Mouse (Mus musculus): ENCODE measurements around the gene Dst.

Gene Dst

DNA sequence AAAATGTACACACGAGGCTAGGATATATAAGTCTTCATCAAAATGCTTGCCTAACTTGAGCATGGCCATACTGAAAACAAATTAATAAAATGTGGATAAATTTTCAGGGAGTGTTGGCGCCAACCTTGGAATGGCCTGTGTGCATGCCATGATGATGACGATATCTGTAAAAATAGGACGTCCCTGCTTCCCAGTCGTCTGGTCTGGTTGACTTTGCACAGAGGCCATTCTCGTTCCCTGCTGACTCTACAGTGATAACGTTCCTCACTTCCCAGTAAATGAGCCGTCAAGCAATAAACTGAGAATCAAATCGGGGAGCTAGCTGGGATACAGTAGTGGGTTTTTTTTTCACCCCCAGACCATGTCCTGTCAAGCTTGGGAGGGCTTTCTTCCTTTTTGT, 221.7 kb downstream of the Dst start:
- DNase-seq (ENCODE audit: low spot score), result no peak

DNA sequence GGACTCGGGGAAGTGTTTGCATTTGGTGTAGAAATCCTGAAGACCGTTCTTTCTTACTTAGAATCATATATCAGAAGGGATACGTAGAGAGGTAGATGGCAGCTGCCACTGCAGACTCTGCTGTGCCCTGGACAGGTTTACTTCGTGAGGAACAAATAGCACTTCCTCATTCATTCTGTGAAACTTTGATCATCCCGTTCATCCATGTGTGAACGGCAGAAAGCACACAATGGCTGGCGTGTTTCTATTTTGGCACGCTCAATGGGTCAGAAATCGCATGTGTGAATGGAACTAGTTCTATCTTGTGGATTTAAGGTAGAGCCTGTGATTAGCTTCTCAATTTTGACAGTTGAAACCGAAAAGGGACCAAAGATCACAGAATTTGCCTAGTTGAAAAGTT, 222.8 kb downstream of the Dst start:
- DNase-seq (ENCODE audit: low spot score), result no peak

DNA sequence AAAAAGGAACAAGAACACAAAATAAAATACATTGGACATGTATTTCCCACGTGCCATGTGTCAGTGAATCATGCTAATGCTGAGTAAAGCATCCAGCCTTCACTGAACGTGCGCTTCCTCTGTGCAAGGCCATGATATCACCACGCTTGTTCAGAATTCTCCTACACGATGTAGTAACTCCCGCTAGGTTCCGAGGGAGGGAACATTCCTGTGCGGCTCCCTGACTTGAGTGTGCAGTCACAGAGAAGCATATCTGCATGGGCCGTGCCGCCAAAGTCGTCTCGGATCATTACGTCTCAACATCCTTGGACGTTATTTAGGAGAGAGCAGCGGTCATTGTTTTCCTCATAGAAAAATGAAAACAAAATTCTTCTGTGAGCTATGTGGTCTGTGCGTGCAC, 224.8 kb downstream of the Dst start:
- no peak for DNase-seq (ENCODE audit: low spot score)

DNA sequence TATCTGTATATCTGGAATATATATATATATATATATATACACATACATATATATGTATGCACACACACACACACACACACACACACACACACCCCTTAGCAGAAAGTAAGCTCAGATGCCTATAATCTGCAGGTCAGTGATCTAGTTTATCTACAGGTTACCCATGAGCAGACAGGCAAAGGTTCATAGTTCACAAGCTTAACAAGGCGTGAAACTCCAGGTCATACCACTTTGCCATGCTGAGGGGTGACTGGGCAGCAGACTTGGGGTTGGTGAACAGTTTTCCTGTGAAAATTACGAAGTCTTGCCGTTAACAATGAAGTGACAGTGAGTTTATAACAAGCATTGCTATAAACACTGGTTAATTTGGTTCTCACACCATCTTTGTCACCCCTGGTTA, 227.5 kb downstream of the Dst start:
- no peak for DNase-seq (ENCODE audit: low spot score)

DNA sequence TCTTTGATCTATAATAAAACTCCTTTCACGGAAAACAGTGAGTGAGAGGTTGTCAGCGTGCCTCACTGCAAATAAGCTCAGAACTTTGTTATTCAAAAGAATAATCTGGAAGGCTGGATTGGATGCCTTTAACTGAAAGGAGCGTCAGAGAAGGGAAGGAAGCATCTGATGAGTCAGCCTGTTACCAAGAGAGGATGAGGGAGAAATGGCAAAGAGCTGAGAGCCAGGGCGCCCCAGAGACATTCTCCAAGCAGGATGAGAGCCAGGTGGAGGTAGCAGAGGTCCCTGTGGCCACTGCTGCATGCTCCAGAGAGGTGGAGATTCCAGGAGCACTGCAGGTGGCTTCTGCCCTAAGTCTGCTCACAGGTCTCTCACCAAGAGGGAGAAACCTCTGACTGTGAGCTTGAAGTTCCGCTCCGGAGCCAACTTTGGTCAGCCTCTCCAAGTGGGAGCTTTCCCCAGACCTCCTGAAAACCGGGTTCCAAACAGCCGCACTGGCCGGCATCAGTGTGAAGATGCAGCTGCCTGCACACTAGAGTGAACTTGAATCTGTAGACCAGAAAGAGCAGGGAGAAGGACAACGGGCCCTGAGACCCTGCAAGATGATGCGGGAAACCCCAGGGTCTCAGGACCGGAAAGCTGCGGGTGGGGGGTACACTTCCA, 231.3 kb downstream of the Dst start:
- no peak for DNase-seq (ENCODE audit: low spot score)

DNA sequence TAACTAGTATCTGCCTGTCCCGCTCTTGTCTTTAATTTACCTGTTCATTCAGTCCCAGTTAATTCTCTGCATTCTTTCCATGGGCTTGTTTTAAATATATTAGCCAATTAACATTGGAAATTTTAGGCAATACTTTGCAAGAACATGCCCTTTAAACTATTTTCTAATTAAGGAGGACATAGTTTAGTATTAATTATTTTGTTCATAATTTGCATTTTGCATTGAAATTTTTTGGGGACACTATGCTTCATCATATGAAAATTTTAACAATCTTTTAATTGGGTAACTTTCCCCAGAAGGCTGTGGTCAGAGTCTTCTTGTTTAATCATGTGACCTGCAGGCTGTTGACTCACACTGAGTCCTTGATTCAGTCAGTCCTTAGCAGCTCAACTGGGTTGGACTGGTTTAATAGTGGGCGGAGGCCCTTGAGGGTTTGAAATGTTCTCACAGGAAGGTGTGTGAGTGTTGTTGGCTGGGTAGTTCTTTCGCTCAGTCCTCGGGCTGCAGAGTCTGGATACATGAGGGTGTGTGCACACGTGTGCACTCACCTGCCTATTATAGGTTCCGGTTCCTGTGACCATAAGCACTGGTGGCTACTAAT, 231.9 kb downstream of the Dst start:
- no peak for DNase-seq (ENCODE audit: low spot score)

DNA sequence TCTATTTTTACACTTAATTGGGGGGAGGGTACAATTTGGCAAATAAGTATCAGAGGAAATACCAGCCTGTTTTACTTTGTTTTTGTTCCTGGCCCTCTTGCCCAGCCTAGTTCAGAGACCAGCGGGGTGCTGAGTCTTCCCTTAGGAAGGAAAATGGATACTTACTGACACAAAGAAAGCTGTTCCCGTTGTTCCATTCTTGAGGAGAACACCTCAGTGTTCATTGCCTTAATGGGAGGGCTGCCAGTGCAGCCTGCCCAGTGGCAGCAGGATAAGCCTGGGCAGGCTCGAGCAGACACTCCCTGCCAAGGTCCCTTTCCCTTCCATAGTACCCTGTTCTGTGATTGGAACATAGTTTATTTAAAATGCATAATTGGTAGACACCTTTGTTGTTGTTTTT, 232.7 kb downstream of the Dst start:
- DNase-seq (ENCODE audit: low spot score), result no peak

DNA sequence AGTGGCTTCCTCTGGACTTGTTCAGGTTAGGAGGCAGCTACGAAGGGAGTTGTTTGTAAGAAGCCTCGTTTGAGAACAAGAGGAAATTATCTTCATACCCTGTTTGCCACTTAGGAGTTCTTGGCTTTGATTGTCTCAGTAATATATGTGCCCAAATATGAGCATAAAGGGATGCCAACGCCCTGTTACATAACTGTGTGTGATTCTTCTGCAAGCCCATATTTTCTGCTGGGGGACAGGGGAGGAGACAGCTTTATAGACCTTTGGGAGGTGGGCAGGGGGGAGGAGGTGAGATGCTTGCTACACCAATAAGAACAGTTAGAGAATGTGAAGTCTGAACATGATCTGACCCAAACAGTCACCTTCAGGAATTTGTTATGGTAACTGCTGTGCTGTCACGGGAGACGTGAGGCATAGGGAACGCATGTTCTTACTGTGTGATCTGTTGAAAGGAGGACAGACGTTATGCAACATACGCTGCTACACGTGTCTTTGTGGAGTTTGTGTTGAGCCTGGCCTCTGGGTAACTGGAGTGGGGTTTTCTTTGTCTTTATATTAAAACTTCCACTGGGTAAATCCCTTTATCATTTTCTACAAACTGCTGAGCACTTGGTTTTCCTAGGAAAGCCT, 235.0 kb downstream of the Dst start:
- no peak for DNase-seq (ENCODE audit: low spot score)

DNA sequence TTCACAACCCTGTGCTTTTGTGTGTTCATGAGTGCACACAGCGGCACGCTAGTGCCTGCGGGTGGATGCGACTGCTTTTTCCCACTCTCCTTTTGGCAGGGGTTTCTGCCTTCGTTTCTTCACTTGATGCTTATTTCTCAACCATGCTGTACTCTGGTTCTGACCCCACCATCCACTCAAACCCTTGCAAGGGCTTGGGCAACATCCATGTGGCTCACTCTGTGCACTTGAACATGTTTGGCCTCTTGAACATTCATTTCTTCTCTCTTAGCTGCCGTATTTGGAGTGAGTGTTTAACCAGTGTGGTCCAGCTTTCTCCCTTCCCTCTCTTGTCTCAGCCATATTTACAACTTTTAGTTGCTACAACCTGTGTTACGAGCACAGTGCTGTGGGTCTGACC, 236.8 kb downstream of the Dst start:
- DNase-seq (ENCODE audit: low spot score), result no peak

DNA sequence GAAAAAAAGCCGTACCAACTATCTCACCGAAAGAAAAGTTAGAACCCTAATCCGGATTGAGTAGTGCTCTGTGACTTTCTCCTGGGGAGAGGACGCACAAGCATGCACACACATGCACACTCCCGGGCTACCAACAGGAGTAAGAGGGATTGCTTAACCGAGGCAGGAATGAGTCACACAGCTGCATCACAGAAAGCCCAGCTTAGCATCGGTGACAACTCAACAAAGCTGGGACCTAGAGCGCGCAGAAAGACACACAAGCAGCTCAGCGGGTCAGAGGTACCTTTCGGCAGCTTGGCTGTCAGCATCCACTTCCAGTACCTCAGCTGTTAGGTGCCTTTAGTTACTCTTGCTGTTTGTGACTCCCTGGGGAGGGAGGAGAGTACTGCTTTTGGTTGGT, 240.0 kb downstream of the Dst start:
- no peak for DNase-seq (ENCODE audit: low spot score)

DNA sequence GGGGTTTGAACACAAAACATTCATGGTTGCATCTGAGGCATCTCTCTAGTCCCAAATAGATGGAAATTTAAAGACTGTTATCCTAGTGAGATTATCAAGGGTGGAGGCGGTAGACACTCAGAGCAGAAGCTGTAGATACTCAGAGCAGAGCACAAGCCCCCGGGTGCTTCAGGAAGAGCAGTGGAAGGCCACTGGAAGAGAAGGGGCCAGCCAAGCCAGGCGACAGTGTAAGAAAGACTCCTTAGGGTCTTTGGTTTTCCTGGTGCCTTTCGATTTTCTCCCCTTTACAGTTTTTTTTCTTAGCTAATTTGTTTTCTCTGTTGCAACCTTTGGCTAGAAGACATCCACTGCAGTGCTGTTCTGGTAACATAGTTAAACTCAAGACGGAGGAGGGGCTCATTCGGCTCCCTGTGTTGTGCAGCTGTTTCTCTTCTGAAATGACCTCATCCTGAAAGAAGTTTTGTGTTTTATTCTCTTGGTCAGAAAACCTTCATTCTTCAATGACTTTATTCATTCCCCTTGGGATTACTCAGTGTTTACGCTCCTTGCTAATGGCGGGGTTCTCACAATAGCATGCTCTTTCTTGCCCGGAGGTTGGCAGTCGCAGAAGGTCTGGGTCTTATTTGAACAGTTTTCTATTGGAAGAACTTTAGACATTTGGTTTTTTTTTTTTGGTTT, 242.5 kb downstream of the Dst start:
- DNase-seq (ENCODE audit: low spot score), result peak; percentile 22

DNA sequence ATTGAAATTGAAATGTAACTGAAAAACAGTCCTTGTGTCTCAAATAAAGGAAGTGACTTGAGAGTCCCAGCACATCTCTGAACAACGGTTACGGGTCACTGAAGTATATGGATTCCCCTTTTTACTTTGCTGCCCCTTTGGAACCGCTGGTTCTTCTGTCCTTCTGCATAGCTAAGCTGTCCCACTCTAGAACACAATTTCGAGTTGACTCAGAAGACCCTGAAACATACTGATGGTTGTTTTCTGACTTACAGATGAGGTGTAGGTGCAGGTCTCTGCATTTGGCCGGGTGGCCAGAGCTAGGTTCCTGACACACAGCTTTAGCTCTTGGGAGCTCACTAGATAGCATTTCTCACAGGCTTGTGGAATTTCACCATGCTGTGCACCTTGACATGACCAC, 244.7 kb downstream of the Dst start:
- DNase-seq (ENCODE audit: low spot score), result no peak

DNA sequence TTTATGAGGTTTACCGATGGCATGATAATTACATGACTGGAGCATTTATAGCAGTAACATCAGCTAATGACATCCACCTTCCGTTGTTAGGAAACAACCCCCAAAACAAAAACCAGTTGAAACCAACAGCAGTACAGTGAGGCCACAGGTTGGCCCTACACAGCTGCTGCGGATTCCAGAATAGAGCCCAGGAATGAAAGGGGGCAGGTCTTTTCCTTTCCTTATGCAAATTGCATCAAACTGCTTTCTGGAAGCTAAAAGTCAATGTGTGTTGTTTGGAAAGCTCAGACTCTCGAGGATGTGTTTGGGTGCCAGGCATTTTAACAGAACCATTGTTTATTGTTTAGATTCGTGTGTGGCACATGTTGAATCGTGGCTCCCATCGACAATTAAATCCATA, 248.0 kb downstream of the Dst start:
- DNase-seq (ENCODE audit: low spot score), result no peak

DNA sequence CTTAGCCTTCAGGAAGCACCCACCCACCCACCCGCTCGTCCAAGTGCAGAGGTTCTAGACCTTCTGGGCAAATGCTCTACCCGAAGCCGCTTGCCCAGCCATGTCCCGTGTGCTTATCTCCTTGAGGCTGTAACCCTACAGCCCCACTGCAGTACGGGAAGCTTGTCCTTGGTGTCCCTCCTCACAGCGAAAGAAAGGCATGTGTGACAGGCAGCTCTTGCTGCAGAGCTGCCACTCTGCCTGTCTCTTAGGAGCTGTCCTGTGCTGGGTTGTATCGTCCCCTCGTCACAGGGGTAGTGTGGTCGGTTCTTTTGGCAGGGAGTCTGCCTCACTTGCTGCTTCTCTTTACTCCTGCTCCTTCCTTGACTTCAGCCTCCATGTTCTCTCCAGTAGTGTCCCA, 249.7 kb downstream of the Dst start:
- DNase-seq (ENCODE audit: low spot score), result no peak

DNA sequence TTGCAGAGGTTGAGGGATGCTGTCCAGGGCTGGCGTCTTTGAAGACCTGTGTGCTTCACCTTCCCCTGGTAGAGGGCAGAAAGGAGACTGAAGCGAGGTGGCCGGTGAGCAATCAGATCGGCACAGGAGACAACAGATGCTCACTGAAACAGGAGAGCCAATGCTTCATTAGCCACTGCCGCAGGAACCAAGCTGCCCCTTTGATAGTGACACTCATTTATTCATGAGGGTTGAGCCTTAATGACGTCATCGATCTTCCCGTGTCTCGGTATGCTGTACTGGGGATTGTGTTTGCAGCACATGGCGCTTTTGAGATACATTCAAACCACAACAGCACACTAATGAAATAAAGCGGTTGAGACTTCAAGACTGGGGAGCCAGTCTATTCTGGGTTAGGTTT, 250.8 kb downstream of the Dst start:
- peak; percentile 51 for DNase-seq (ENCODE audit: low spot score)

DNA sequence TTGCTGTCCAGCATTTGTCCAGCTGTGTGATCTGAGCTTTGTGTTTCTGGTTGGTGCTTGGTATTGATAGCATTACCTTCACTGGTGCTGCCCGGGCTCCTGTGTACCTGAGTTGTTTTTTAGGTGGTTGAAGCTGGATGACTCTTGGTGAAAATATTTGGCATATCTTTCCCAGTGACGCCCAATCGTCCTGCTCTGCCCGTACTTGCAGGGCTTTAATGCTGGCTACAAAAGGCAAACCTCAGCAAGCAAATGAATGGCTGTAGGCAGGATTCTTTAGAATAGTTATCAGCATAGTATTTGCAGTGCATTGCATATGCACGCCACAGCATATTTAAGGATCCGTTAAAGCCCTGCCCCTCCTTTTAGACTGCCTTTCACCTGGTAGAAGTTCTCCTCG, 251.9 kb downstream of the Dst start:
- no peak for DNase-seq (ENCODE audit: low spot score)

DNA sequence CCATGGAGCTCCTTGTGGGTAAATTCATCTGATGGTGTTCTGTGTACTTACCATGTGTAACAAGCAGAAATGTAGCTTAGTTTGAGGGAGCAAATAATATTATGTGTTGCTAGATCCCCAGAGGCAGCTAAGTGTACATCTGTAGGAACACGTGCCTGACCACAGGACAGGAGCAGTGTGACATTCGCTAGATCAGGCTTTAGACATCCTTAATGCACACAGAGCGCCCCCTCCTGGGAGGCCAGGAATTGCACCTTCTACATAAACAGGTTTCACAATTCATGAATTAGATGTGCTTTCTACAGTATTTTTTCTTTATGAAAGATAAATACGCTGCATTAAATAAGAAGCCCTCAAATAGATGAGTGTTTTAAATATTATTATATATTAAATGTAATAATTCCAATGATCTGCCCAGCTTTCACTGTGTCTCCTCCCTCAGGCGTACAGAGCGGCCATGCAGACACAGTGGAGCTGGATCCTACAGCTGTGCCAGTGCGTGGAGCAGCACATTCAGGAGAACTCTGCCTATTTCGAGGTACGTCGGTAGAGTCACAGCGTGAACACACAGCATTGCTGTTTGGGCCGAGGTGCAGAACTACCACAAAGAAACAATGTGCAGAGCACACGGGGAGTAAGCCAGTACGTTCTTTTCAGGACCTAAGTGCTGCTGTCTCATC, 256.7 kb downstream of the Dst start:
- peak; percentile 90 for DNase-seq (ENCODE audit: low spot score)

DNA sequence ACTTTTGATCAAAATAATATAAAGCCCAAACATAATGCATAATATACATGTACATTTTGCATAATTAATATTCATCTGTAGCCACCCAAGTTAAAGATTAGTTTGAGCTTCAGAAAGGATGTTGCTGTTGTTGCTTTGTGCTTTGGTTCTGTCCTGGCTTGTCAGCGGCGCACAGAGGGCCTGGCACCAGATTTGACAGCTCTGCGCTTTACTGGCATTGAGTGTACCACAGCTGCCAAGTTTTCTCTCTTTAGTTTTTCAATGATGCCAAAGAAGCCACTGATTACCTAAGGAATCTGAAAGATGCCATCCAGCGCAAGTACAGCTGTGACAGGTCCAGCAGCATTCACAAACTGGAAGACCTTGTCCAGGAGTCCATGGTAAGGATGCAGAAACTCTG, 257.9 kb downstream of the Dst start:
- no peak for DNase-seq (ENCODE audit: low spot score)

DNA sequence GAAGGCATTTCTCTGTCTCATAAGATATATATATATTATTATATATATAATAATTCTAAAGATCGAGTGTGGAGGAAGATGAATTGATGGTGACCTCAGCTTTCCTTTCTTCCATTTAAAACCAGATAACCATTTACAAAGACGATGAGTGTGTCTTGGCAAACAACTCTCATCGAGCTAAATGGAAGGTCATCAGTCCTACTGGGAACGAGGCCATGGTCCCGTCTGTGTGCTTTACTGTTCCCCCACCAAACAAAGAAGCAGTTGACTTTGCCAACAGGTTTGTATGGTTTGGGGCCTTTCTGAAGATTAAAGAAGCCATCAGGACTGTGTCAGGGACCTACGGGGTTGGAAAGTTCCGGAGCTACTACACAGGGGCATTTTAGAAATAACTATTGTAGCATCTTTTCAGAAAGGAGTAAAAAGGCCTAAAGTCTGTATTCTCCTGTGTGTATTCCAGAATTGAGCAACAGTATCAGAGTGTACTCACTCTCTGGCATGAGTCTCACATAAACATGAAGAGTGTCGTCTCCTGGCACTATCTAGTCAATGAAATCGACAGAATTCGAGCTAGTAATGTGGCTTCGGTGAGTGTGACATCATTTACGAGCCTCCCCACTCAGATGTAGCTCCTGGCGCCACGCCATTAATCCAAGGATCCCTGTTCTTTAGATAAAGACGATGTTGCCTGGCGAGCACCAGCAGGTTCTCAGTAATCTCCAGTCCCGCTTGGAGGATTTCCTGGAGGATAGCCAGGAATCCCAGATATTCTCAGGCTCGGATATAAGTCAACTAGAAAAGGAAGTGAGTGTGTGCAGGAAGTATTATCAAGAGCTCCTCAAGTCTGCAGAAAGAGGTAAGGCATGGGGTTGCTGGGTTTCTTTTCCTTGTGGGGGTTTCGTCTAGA, 259.4 kb downstream of the Dst start:
- DNase-seq (ENCODE audit: low spot score), result no peak

DNA sequence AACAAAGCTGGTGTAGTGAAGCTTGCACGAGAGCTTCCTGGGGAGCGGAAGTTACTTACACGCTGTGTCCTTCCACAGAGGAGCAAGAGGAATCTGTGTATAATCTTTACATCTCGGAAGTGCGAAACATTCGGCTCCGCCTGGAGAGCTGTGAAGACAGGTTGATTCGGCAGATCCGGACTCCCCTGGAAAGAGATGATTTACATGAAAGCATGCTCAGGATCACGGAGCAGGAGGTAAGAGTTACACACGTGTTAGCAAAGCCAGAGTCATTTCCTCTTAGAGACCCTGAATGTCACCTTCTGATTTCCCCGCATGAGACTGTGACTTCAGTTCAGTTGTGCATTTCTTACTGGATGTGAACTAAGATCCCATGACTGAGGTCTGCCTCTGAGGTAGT, 261.1 kb downstream of the Dst start:
- no peak for DNase-seq (ENCODE audit: low spot score)

DNA sequence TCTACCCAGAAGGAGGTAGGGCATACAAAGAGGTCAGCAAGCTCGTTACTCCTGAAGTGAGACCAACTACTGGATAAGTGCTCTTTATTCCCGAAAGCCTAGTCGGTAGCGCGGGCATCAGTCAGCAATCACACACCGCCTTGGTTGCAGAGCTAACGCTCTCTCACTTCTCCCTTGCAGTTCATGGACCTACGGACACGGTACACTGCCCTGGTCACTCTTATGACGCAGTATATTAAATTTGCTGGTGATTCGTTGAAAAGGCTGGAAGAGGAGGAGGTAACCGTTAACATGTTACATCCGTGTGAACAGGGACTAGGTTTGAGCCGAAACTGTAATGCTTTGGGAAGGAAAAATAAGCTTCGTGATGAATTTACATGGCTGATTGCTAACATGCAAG, 266.5 kb downstream of the Dst start:
- no peak for DNase-seq (ENCODE audit: low spot score)

DNA sequence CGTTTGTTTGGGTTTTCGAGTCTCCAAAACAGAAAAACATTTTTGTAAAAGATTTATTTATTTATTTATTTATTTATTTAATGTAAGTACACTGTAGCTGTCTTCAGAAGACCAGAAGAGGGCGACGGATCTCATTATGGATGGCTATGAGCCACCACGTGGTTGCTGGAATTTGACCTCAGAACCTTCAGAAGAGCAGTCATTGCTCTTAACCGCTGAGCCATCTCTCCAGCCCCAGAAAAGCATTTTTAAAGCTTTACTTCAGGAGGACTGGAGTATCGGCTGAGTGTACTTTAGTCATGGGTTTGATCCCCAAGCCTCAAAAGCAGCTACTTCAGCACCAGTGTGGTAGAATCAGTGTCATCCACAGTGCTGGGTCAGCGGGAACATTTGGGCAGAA, 266.9 kb downstream of the Dst start:
- no peak for DNase-seq (ENCODE audit: low spot score)

All from embryo, embryonic 10 days (tissue).